Mouse (Mus musculus) CD4-positive, CD25-positive, alpha-beta regulatory T cell, adult 9 weeks (primary cell): ENCODE data around the gene Olfr768. TPM values are rescaled to one million over a fixed set of nuclear protein-coding genes. Genes with fewer than 3 reads are reported as not detected.

Experiments
- polyA plus RNA-seq: library from polyadenylated mRNA; unstranded; fragments of 100-300 nt; shearing (Covaris generic); gene quantifications from one replicate; pipeline ENCODE4 v1.2.1, GENCODE M21; 2017

Gene Olfr768
- not detected for polyA plus RNA-seq

DNA sequence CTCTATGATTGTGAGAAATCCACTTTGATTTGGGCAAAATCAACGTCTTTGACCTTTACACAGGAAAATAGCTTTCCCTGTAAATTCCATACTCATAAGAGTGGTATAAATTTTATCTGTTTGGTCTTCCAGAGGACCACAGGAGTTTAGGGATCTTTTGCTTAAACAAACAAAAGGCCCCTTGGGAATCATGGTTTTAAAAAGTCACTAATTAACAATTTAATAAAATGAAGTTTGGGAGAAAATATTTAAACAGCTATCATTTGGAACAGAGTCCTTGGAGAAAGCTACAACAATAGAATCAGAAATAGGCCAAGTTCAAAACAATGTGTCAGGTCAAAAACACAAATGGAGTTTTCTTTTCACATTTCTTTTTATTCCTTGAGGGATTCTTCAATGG is at the start of gene Olfr768:
TSS of gene Olfr768 (minus strand) at position 101 of the 400 bp plus-strand sequence.

DNA sequence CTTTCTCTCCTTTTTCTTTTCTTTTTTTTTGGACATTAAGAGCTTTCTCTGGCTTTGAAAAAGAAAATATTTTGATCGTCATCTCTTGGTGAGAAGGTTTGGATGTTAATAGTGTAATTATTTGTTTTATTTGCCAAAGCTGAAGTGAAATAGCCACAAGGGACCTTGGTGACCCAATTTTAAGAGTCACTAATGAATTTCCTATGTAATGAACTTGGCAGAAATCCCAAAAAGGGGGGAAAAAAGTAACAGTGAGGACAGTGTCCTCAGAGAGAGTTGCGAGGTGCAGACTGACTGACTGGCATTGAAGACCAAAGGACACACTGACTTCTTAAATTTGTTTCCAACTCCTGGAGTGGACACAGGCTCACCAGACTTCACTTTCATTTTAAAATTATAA is 39.7 kb upstream of the Olfr768 start, which contains the start of gene Olfr770:
TSS of gene Olfr770 (minus strand) at position 101 of the 400 bp plus-strand sequence.

DNA sequence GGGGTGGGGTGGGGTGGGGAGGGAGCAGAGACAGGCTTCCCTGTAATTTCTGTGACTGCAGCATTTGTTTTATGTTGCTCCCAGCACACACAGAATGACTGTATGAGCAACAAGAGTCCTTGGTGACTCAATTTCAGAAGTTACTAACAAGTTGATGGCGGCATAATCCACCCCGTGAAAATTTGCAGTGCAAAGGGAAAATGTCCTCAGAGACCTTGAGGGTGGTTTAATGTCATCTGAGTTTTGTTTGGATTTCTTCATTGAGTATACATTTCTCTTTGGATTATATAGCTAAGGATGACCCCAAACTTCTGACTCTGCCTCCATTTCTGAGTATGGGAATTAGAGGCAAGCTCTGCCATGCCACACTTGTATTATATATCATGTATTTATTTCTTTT is 18.6 kb upstream of the Olfr768 start, which contains the start of gene Olfr769:
TSS of gene Olfr769 (minus strand) at position 101 of the 400 bp plus-strand sequence.

DNA sequence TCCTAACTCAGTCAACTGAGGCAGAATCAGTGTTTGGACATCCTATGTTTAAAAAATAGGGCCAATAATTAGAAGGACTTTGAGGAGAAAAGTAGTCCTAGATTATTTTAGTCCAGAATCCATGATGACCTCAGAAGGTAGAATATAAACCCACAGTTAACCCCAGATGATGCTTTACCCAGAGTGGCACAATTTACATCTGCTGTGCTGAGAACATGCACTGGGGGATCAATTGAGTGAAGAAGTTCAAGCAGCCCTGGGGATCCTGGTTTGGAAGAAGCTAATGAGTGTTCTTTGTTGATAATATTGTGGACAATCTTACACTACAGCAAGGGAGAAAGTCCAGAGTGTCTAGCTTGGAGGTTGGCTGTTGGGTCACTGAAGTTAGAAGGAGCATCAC is 16.4 kb downstream of the Olfr768 start, which contains the start of gene Olfr767:
TSS of gene Olfr767 (minus strand) at position 101 of the 400 bp plus-strand sequence.

DNA sequence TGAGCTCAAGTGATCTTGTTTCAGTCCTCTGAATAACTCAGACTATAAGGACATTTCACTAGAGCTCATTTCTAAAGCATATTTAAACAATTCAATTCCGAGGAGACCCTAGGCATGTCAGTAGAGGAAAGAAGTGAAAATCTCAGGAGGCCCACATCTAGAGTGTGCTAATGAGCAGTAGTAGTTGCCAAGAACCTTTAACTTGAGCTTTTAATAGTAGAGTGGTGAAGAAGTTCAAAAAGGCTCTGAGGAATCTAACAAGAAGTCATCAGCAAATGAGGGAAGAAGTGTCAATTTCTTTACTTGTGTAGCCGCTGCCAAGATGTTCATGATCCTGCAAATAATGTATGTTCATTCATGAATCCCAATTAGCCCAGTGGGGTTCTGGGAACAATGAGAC is 30.3 kb downstream of the Olfr768 start, which contains the start of gene Olfr766-ps1:
TSS of gene Olfr766-ps1 (minus strand) at position 101 of the 400 bp plus-strand sequence.

GRCm38 (mm10) chr10:129049898-129050297 is 49.3 kb downstream of the Olfr768 start, which contains the start of gene Olfr765:
Gene Olfr765, minus strand, starts transcription at chr10:129049998.

Other genes with a start within 250 kb of the Olfr768 start
- 1.4 TPM for gene Gdf11, start 207.7 kb downstream of the Olfr768 start, polyA plus RNA-seq
- 0.51 TPM for gene Cd63, start 198.4 kb downstream of the Olfr768 start, polyA plus RNA-seq
- gene Rdh5, start 176.5 kb downstream of the Olfr768 start, polyA plus RNA-seq = 17.8 TPM
- gene Bloc1s1, start 175.3 kb downstream of the Olfr768 start, polyA plus RNA-seq = 198 TPM
- gene Itga7, start 165.6 kb downstream of the Olfr768 start, polyA plus RNA-seq = 8.2 TPM
- not detected for gene Mettl7b, start 138.4 kb downstream of the Olfr768 start, polyA plus RNA-seq
- not detected for gene Olfr9, start 109.9 kb downstream of the Olfr768 start, polyA plus RNA-seq
- gene Olfr763, start 88.6 kb downstream of the Olfr768 start, polyA plus RNA-seq = not detected
- not detected for gene Olfr764-ps1, start 59.5 kb downstream of the Olfr768 start, polyA plus RNA-seq
- gene Olfr765, start 49.4 kb downstream of the Olfr768 start, polyA plus RNA-seq = not detected
- not detected for gene Olfr766-ps1, start 30.4 kb downstream of the Olfr768 start, polyA plus RNA-seq
- not detected for gene Olfr767, start 16.5 kb downstream of the Olfr768 start, polyA plus RNA-seq
- not detected for gene Olfr769, start 18.5 kb upstream of the Olfr768 start, polyA plus RNA-seq
- not detected for gene Olfr770, start 39.6 kb upstream of the Olfr768 start, polyA plus RNA-seq
- not detected for gene Olfr771, start 65.4 kb upstream of the Olfr768 start, polyA plus RNA-seq
- not detected for gene Olfr772, start 78.5 kb upstream of the Olfr768 start, polyA plus RNA-seq
- gene Olfr773, start 88.0 kb upstream of the Olfr768 start, polyA plus RNA-seq = not detected
- not detected for gene Olfr774, start 136.8 kb upstream of the Olfr768 start, polyA plus RNA-seq
- not detected for gene Olfr775, start 149.0 kb upstream of the Olfr768 start, polyA plus RNA-seq
- not detected for gene Olfr776, start 159.8 kb upstream of the Olfr768 start, polyA plus RNA-seq
- not detected for gene Olfr777, start 172.1 kb upstream of the Olfr768 start, polyA plus RNA-seq
- gene Olfr780, start 218.7 kb upstream of the Olfr768 start, polyA plus RNA-seq = not detected
- gene Olfr781, start 229.5 kb upstream of the Olfr768 start, polyA plus RNA-seq = not detected
- gene Olfr782, start 249.5 kb upstream of the Olfr768 start, polyA plus RNA-seq = not detected